Mouse (Mus musculus): Measurements from ENCODE around the gene Mylk2. TPM values are rescaled to one million over a fixed set of nuclear protein-coding genes. Genes with fewer than 3 reads are reported as not detected.
A peak's percentile ranks its signal among the peaks of the same experiment; 100 is the strongest.

Mylk2 gene
- polyA plus RNA-seq (2016; fragmentation: Nextera tagmentation; extraction: Ambion mirVana) = not detected in 2 replicates

DNA sequence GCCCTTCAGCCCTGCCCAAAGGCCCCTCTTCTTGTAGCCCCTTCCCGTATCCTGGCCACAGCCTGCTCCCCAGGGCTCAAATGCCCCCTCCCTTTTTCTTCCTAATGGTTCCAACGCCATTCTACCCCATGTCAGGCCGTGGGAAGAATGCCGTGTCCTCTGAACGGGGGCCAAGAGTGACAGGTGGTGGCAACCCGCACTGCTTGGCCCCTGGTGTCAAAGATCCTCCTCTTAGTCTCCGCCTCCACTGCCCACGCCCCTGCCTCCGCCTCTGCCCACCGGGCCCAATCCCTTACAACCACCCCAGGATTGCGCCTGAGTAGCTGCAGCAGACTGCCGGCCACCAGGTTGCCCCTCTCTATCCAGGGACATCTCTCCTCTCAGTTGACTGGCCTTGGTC lies at the start of gene Mylk2:
Gene Mylk2, plus strand, starts transcription at position 322 of the 400 bp plus-strand sequence.
- H3K27me3 ChIP-seq = peaks cover 44% of the 10 kb centered on the region
- H3K4me2 ChIP-seq = no peak within 1 kb of the TSS
- WGBS = 17% methylated on average over 12 of the region's 12 CpGs
- no peaks in the 10 kb centered on the region for H3K9me3 ChIP-seq
- ATAC-seq (ENCODE audit: insufficient number of reproducible peaks, insufficient read depth, low FRiP score, low TSS enrichment, low read depth) = no peak
- no peaks in the 10 kb centered on the region for H3K36me3 ChIP-seq
- no peak within 1 kb of the TSS for H3K9ac ChIP-seq (replicated peaks)
- H3K4me3 ChIP-seq (replicated peaks) = no peak within 1 kb of the TSS
- H3K4me1 ChIP-seq (replicated peaks) = peaks cover 28% of the 10 kb centered on the region
- no peak within 1 kb of the TSS for H3K27ac ChIP-seq

DNA sequence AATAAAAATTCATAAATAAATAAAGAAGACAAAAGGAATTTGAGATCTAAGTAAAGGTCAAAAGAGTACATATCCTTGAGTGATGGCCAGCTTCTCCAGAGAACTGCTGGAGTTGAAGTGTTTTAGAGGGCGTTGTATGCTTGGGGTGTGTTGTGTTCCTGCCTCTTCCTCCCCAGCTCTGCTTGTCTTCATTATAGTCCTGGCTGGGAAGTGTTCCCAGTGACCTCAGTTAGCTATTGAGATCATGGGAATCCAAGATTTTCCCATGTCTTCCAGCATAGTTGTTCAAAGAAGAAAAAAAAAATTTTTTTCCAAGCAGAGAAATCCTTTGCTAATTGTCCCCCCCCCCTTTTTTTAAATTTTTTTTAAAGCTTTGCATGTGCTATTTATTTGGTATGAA lies 49.3 kb upstream of the Mylk2 start:
- Histone ChIP-seq H3K36me3 (peaks cover 76% of the 10 kb centered on the region), H3K27ac (no peak overlapping the region), H3K4me3 (replicated peaks) (no peak overlapping the region), H3K9me3 (no peaks in the 10 kb centered on the region), H3K9ac (replicated peaks) (no peak overlapping the region), H3K4me2 (no peak overlapping the region), H3K27me3 (no peaks in the 10 kb centered on the region), H3K4me1 (replicated peaks) (no peaks in the 10 kb centered on the region)
- WGBS = 96% methylated on average over 1 of the region's 1 CpGs
- no peak for ATAC-seq (ENCODE audit: insufficient number of reproducible peaks, insufficient read depth, low FRiP score, low TSS enrichment, low read depth)

DNA sequence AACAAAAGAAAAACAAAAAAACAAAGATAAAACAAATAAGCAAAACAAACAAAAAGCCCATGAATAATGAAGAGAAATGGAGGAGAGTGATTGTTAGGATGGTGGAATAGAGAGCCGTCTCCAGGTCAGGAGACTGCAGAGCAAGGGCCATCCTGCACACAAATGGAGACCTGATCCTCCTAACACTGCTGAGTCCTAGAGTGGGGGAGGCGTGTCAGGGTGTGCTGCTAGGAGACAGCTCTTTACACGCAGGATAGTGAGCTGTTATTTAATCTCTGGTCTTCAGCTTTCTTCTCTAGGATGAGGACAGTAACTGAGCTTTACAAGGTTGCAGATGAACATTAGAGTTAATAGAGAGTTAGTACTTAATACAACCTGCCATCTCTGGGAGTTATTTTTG lies 48.5 kb upstream of the Mylk2 start:
- Histone ChIP-seq H3K27ac (no peak overlapping the region), H3K9me3 (no peaks in the 10 kb centered on the region), H3K27me3 (no peaks in the 10 kb centered on the region), H3K4me2 (no peak overlapping the region), H3K4me3 (replicated peaks) (no peak overlapping the region), H3K4me1 (replicated peaks) (no peaks in the 10 kb centered on the region), H3K36me3 (peaks cover 75% of the 10 kb centered on the region), H3K9ac (replicated peaks) (no peak overlapping the region)
- no peak for ATAC-seq (ENCODE audit: insufficient number of reproducible peaks, insufficient read depth, low FRiP score, low TSS enrichment, low read depth)
- WGBS = 87% methylated on average over 3 of the region's 3 CpGs

DNA sequence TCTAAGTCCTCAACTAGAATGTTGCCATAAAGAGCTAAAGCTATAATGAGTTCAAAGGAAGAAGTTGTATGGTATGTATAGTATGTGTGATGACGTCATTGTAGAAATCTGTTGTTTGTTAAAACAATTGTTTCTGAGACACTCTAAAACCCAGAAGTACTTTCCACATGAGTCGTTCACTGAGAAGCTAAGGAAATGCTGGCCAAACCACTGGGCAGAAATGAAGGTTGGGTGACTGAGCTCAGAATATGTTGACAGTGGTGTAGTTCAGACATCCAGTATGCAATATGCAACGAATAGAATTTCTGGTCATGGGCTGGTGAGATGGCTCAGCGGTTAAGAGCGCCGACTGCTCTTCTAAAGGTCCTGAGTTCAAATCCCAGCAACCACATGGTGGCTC lies 47.8 kb upstream of the Mylk2 start:
- Histone ChIP-seq H3K36me3 (peaks cover 75% of the 10 kb centered on the region), H3K4me3 (replicated peaks) (no peak overlapping the region)
- 93% methylated on average over 6 of the region's 6 CpGs for WGBS

DNA sequence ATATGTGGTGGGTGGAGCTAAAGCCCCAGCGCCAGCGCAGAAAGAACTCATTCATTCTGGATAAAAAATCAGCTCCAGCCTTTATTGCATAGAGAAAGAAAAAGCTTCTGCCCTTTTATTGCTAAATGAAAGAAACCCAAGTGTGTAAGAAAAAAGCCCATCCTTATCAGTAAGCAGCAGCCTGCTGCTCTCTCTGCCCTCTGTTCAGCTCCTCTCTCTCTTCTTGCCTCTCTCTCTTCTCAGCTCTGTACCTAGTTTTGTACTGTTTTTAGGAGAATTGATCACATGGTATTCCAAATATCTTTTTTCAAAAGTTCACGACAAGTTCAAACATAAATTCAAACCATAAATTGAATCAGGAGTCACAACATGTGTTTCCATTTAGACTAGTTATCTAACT lies 32.9 kb upstream of the Mylk2 start:
- H3K4me2 ChIP-seq = no peak overlapping the region
- no peak overlapping the region for H3K4me3 ChIP-seq (replicated peaks)
- ATAC-seq (ENCODE audit: insufficient number of reproducible peaks, insufficient read depth, low FRiP score, low TSS enrichment, low read depth) = no peak
- no peak overlapping the region for H3K9ac ChIP-seq (replicated peaks)
- H3K36me3 ChIP-seq = peaks cover 93% of the 10 kb centered on the region
- 80% methylated on average over 3 of the region's 3 CpGs for WGBS
- no peaks in the 10 kb centered on the region for H3K27me3 ChIP-seq
- no peak overlapping the region for H3K27ac ChIP-seq
- no peaks in the 10 kb centered on the region for H3K9me3 ChIP-seq
- no peaks in the 10 kb centered on the region for H3K4me1 ChIP-seq (replicated peaks)

More for the DNA sequence above, 47.8 kb upstream of the Mylk2 start:
- ATAC-seq (ENCODE audit: insufficient number of reproducible peaks, insufficient read depth, low FRiP score, low TSS enrichment, low read depth) = no peak
- H3K9ac ChIP-seq (replicated peaks) = no peak overlapping the region
- H3K4me1 ChIP-seq (replicated peaks) = no peaks in the 10 kb centered on the region
- no peaks in the 10 kb centered on the region for H3K9me3 ChIP-seq
- H3K4me2 ChIP-seq = no peak overlapping the region
- no peaks in the 10 kb centered on the region for H3K27me3 ChIP-seq
- H3K27ac ChIP-seq = no peak overlapping the region

DNA sequence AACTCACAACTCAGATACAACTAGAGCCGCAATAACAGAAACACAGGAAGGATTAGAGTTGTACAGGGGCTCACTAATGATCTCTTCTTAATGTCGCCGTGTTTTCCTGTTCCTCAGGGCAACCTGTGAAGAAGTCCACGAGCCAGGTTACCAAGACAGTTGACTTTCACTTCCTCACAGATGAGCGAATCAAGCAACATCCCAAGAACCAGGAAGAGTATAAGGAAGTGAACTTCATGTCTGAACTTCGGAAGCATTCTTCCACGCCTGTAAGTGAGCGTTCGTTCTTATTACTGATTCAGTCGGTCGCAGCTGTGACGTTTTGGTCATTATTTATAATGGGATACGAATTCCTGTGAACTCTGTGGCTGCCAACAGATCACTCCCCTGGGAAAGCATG lies 30.3 kb upstream of the Mylk2 start:
- Histone ChIP-seq H3K27ac (no peak overlapping the region), H3K4me2 (no peak overlapping the region), H3K36me3 (peaks cover 92% of the 10 kb centered on the region), H3K4me1 (replicated peaks) (no peaks in the 10 kb centered on the region), H3K9ac (replicated peaks) (no peak overlapping the region), H3K4me3 (replicated peaks) (no peak overlapping the region), H3K27me3 (no peaks in the 10 kb centered on the region), H3K9me3 (no peaks in the 10 kb centered on the region)
- 93% methylated on average over 13 of the region's 13 CpGs for WGBS
- no peak for ATAC-seq (ENCODE audit: insufficient number of reproducible peaks, insufficient read depth, low FRiP score, low TSS enrichment, low read depth)

DNA sequence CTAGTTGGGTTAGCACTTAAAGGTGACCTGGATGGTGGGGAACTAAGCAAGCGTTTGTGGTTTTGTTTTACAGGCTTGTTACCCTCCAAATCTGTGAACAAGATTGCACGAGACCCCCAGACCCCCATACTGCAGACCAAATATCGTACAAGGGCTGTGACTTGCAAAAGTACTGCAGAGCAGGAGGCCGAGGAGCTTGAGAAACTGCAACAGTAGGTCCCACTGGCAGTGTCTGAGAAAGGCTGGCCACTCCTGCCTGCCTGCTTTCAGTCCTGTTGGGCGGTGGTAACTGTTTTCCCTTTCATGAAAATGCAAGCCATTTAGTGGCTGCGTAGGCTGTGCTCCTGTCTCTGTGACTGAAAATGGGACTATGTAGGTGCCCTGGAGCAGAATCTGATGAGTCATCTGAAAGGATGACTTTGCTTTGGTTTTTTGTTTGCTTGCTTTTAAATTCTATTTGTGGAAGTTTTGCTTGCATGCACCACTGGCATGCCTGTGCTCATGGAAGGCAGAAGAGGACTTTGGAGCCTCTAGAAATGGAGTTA lies 27.0 kb upstream of the Mylk2 start:
- Histone ChIP-seq H3K4me1 (replicated peaks) (no peaks in the 10 kb centered on the region), H3K36me3 (peaks cover 97% of the 10 kb centered on the region), H3K4me3 (replicated peaks) (no peak overlapping the region), H3K9ac (replicated peaks) (no peak overlapping the region), H3K27ac (no peak overlapping the region), H3K27me3 (no peaks in the 10 kb centered on the region), H3K9me3 (no peaks in the 10 kb centered on the region), H3K4me2 (no peak overlapping the region)
- ATAC-seq (ENCODE audit: insufficient number of reproducible peaks, insufficient read depth, low FRiP score, low TSS enrichment, low read depth) = no peak
- WGBS = 93% methylated on average over 6 of the region's 6 CpGs

DNA sequence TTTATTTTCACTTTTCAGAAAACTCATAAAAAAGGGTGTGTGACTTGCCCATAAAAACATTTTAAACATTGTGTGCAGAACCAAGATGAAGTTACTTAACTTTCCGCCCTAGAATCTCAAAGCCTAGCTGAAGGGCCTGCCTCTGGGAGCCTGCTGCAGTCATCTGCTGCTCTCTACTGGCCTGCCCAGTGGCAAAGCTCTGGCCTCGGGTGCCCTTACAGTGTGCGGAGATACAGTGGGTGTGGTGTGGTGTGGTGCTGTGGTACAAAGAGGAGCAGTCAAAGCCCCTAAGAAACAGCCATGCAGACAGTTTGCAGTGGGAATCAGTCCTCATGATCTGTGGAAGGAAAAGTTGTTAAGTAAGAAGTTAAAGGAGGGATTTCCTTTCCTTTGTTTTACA lies 23.9 kb upstream of the Mylk2 start:
- peaks cover 94% of the 10 kb centered on the region for H3K36me3 ChIP-seq
- no peak overlapping the region for H3K4me3 ChIP-seq (replicated peaks)
- 85% methylated on average over 3 of the region's 3 CpGs for WGBS
- no peak for ATAC-seq (ENCODE audit: insufficient number of reproducible peaks, insufficient read depth, low FRiP score, low TSS enrichment, low read depth)
- H3K9me3 ChIP-seq = no peaks in the 10 kb centered on the region
- H3K4me2 ChIP-seq = no peak overlapping the region
- no peak overlapping the region for H3K9ac ChIP-seq (replicated peaks)
- H3K27ac ChIP-seq = no peak overlapping the region
- H3K27me3 ChIP-seq = no peaks in the 10 kb centered on the region
- H3K4me1 ChIP-seq (replicated peaks) = no peaks in the 10 kb centered on the region

DNA sequence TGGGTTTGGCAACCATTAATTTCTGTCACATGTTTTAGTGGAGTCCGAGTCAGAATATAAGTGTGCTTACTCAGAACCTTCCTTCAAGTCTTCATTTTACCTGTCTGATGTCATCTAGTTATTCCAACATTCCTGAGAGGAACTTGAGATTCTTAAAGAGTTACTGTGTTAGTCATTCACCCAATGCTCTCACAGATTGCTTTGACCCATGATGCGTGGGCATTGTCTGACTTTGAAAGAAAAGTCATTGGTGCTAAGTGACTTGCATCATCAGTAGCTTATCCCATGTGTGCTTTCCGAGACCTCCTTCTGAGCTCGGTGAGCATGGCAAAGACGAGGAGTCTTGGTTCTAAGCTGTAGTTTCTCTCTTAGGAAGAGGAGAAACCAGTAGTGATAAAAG lies 22.4 kb upstream of the Mylk2 start:
- Histone ChIP-seq H3K27me3 (no peaks in the 10 kb centered on the region), H3K4me2 (no peak overlapping the region), H3K9me3 (no peaks in the 10 kb centered on the region), H3K9ac (replicated peaks) (no peak overlapping the region), H3K4me1 (replicated peaks) (no peaks in the 10 kb centered on the region), H3K36me3 (peaks cover 95% of the 10 kb centered on the region), H3K4me3 (replicated peaks) (no peak overlapping the region), H3K27ac (no peak overlapping the region)
- WGBS = 95% methylated on average over 5 of the region's 5 CpGs
- no peak for ATAC-seq (ENCODE audit: insufficient number of reproducible peaks, insufficient read depth, low FRiP score, low TSS enrichment, low read depth)

DNA sequence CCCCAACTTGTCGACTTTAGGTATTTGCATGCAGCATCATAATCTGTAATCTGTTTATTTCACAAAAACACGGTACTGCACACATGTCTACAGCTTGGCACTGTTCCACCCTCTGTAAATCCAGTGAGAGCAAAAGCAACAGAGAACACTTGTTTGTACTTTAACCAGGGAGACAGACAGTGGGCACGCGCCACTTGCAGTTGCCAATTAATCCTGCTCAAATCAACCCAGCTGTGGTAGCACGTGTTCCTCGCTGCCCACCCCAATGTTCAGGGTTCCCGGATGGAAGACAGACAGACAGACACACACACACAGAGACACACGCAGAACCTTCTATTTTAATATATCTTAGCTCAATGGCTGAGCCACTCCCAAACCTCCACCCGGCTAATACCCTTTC lies 15.3 kb upstream of the Mylk2 start:
- Histone ChIP-seq H3K9me3 (no peaks in the 10 kb centered on the region), H3K27me3 (no peaks in the 10 kb centered on the region), H3K36me3 (peaks cover 54% of the 10 kb centered on the region), H3K4me3 (replicated peaks) (no peak overlapping the region), H3K27ac (no peak overlapping the region), H3K4me1 (replicated peaks) (no peaks in the 10 kb centered on the region), H3K9ac (replicated peaks) (no peak overlapping the region), H3K4me2 (no peak overlapping the region)
- no peak for ATAC-seq (ENCODE audit: insufficient number of reproducible peaks, insufficient read depth, low FRiP score, low TSS enrichment, low read depth)
- 92% methylated on average over 9 of the region's 9 CpGs for WGBS

DNA sequence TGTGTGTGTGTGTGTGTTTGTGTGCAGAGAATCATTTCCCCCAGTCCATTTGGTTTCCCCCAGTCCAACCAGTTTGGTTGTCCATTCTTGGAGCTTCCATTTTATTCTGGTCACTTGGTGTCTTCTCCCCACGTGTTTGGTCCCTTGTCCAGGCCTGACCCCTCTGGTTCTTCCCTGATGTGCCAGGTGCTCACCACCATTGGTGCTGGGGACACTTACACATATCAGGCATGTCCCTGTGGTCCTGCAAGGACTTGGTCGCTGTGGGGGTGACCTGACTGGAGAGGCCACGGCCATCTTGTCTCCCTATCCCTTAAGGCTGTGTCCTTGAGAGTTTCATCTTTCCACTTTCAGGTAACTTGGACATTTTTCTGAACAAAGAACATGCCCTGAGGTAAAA lies 14.2 kb upstream of the Mylk2 start:
- Histone ChIP-seq H3K36me3 (peaks cover 43% of the 10 kb centered on the region), H3K27me3 (no peaks in the 10 kb centered on the region), H3K4me3 (replicated peaks) (no peak overlapping the region), H3K4me1 (replicated peaks) (no peaks in the 10 kb centered on the region), H3K9ac (replicated peaks) (no peak overlapping the region), H3K27ac (0 out of 2 replicates have a peak overlapping the region, but pooled peaks have one; percentile 12), H3K4me2 (no peak overlapping the region), H3K9me3 (no peaks in the 10 kb centered on the region)
- ATAC-seq (ENCODE audit: insufficient number of reproducible peaks, insufficient read depth, low FRiP score, low TSS enrichment, low read depth) = no peak
- WGBS = 91% methylated on average over 3 of the region's 3 CpGs

DNA sequence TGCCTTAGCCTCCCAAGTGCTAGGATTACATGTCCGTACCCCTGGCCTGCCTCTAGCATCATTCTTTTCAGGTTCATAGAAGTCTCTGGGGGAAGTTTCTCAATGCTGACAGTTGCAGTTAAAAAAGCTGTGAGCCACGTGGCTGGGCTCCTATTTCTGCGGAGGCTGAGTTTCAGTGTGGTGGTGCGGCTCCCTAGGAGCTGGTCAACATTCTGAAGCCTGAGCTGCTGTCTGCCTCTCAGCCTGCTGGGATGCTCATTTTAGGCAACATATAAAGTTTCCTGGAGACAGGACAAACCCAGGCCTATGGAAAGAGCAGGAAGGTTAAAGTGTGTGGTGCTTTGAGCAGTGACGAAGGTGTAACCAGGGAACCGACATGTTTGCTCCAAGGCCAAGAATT lies 12.1 kb upstream of the Mylk2 start:
- no peak for ATAC-seq (ENCODE audit: insufficient number of reproducible peaks, insufficient read depth, low FRiP score, low TSS enrichment, low read depth)
- H3K27ac ChIP-seq = no peak overlapping the region
- peaks cover 11% of the 10 kb centered on the region for H3K4me1 ChIP-seq (replicated peaks)
- no peak overlapping the region for H3K4me3 ChIP-seq (replicated peaks)
- no peaks in the 10 kb centered on the region for H3K27me3 ChIP-seq
- H3K36me3 ChIP-seq = peaks cover 22% of the 10 kb centered on the region
- WGBS = 66% methylated on average over 6 of the region's 6 CpGs
- no peaks in the 10 kb centered on the region for H3K9me3 ChIP-seq
- no peak overlapping the region for H3K9ac ChIP-seq (replicated peaks)
- H3K4me2 ChIP-seq = no peak overlapping the region

All from limb, embryonic 12.5 days (tissue).